Mouse (Mus musculus) C2C12 (cell line): ENCODE data around the gene Aqp11. TPM values are rescaled to one million over a fixed set of nuclear protein-coding genes. Genes with fewer than 3 reads are reported as not detected.
A peak's percentile ranks its signal among the peaks of the same experiment; 100 is the strongest.

Experiments used
- H3K27me3 ChIP-seq: one replicate; pipeline ENCODE4 v1.6.1; 2011; ENCODE audit not compliant: control insufficient read depth, insufficient read depth, insufficient read length
- H3K36me3 ChIP-seq: one replicate; pipeline ENCODE4 v1.6.1; 2011; ENCODE audit not compliant: control insufficient read depth, insufficient read depth
- H3K4me3 ChIP-seq: one replicate; pipeline ENCODE4 v1.5.1; 2011; ENCODE audit warnings: mild to moderate bottlenecking, control low read depth; ENCODE audit not compliant: poor library complexity, insufficient read depth, severe bottlenecking
- H3K79me2 ChIP-seq: one replicate; pipeline ENCODE4 v1.6.1; 2011; ENCODE audit not compliant: control insufficient read depth, insufficient read depth
- H3K79me3 ChIP-seq: one replicate; pipeline ENCODE4 v1.6.1; 2011; ENCODE audit warnings: low read depth, control low read depth
- H3ac ChIP-seq: one replicate; pipeline ENCODE3; 2011; ENCODE audit warnings: low read depth; ENCODE audit not compliant: control insufficient read depth, insufficient read length
- CEBPB ChIP-seq: IDR thresholded peaks from one replicate; pipeline ENCODE4 v1.6.1; 2011; ENCODE audit warnings: low read depth, mild to moderate bottlenecking, control low read depth, moderate library complexity
- CTCF ChIP-seq: IDR thresholded peaks from one replicate; pipeline ENCODE4 v1.5.1; 2011; ENCODE audit not compliant: control insufficient read depth, insufficient read depth, insufficient read length
- FOSL1 ChIP-seq: IDR thresholded peaks from one replicate; pipeline ENCODE4 v1.8.0; 2011; ENCODE audit warnings: mild to moderate bottlenecking, low read length; ENCODE audit not compliant: poor library complexity, insufficient read depth, severe bottlenecking
- MAX ChIP-seq: IDR thresholded peaks from one replicate; pipeline ENCODE4 v1.6.1; 2011; ENCODE audit warnings: mild to moderate bottlenecking, control low read depth
- MYOD1 ChIP-seq: IDR thresholded peaks from one replicate; pipeline ENCODE4 v1.6.1; 2011; ENCODE audit warnings: low read depth; ENCODE audit not compliant: control insufficient read depth, insufficient read length
- MYOG ChIP-seq: IDR thresholded peaks from one replicate; pipeline ENCODE4 v1.6.1; 2011; ENCODE audit not compliant: control insufficient read depth, insufficient read length; ENCODE audit errors: extremely low read depth
- USF1 ChIP-seq: IDR thresholded peaks from one replicate; pipeline ENCODE4 v1.6.1; 2011; ENCODE audit warnings: low read depth, mild to moderate bottlenecking, control low read depth, moderate library complexity
- polyA plus RNA-seq: library from polyadenylated mRNA; unstranded; fragments of >200 nt; fragmentation: generic; extraction: Trizol; gene quantifications from one replicate; pipeline ENCODE4 v1.2.1, GENCODE M21; 2012; ENCODE audit warnings: missing spikeins

Gene Aqp11
- polyA plus RNA-seq, 1 experiment = 0.55 TPM

DNA sequence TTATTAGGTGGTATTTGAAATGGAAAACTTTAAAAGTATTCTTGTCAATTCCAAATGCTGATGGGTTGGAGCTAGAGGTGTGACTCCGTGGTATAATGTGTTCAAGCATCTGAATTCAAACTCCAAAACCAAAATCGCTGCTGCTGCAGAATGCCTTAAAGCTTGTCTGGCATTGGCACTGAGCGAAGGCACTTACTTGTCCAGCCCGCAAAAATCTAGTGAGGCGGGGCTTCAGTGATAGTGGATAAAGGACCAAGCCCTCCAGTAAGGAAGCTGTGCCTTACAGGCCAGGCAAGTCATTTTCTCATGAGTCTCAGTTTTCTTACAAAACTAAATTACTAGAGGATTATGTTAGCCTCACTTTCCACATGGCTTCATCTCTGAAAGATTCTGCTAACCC lies 30.3 kb downstream of the Aqp11 start:
- Histone ChIP-seq H3K79me3 (peaks cover 17% of the 10 kb centered on the region), H3K4me3 (no peak overlapping the region), H3K36me3 (peaks cover 9% of the 10 kb centered on the region), H3K27me3 (no peaks in the 10 kb centered on the region), H3K79me2 (peaks cover 57% of the 10 kb centered on the region), H3ac (no peak overlapping the region)
- TF ChIP-seq MYOG = no peak
- no peak for TF ChIP-seq MAX
- TF ChIP-seq MYOD1 = no peak
- TF ChIP-seq CTCF = no peak
- no peak for TF ChIP-seq CEBPB

DNA sequence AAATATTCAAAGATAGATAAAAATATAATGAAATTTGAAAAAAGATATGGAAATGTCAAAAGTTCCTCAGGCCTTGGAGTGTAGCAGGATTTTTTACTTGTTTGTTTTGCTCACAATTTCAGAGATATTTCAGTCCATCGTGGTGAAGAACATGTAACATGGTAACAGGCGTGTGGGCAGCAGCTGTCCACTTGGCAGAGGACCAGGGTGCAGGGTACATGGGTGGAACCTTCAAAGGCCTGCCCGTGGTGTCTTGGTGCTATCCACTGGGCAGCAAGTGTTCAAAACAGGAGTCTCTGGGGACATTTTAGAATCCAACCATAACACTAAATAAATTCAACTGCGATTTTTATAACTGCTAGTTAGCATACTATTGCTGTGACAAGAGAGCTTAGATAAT lies 31.0 kb downstream of the Aqp11 start:
- Histone ChIP-seq H3ac (no peak overlapping the region), H3K79me2 (peaks cover 64% of the 10 kb centered on the region), H3K36me3 (peaks cover 5% of the 10 kb centered on the region), H3K27me3 (no peaks in the 10 kb centered on the region), H3K4me3 (no peak overlapping the region), H3K79me3 (peaks cover 23% of the 10 kb centered on the region)
- no peak for TF ChIP-seq CTCF

DNA sequence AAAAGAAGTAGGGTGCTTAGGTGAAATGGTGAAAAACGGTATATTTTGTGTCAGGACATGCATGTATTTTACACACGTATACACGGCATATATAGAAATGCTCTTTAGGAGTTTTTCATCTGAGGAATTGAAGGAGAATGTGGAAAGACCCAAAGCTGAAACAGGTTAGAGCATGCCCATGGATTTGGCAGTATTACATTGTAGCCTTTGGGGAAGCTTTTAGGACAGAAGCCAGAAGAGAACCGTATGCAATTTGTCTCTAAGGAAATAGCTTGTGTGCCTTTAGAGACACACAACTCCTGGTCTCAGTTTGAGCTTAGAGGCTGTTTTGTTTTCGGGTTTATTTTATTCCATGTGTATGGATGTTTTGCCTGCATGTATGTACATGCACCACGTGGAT lies 37.0 kb downstream of the Aqp11 start:
- peaks cover 68% of the 10 kb centered on the region for H3K79me3 ChIP-seq
- H3ac ChIP-seq = no peak overlapping the region
- H3K4me3 ChIP-seq = no peak overlapping the region
- H3K79me2 ChIP-seq = peaks cover 99% of the 10 kb centered on the region
- H3K36me3 ChIP-seq = no peaks in the 10 kb centered on the region
- no peaks in the 10 kb centered on the region for H3K27me3 ChIP-seq
- no peak for TF ChIP-seq USF1
- TF ChIP-seq CEBPB = no peak
- TF ChIP-seq FOSL1 = no peak
- no peak for TF ChIP-seq CTCF
- no peak for TF ChIP-seq MYOD1
- no peak for TF ChIP-seq MYOG
- no peak for TF ChIP-seq MAX

DNA sequence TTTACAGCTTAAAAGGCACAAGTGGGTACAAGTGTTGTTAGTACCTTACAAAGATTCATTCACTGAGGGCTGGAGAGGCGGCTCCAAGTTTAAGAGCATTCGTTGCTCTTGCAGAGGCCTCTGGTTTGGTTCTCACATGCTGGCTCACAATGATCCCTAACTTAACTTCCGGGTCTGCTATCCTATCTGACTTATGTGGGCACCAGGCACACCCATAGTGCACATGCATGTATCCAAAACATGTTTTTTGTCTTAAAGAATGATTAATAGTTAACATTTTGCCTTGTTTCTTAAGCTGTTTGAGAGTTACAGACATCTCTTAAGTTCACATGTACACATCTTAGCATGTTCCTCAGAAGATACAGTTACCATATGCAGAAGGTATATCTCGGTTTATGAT lies 37.9 kb downstream of the Aqp11 start:
- TF ChIP-seq CTCF (no peak), MYOG (no peak), USF1 (no peak), CEBPB (no peak), FOSL1 (no peak), MYOD1 (no peak), MAX (no peak)
- H3ac ChIP-seq = no peak overlapping the region
- no peaks in the 10 kb centered on the region for H3K27me3 ChIP-seq
- H3K36me3 ChIP-seq = no peaks in the 10 kb centered on the region
- no peak overlapping the region for H3K4me3 ChIP-seq
- peaks cover 90% of the 10 kb centered on the region for H3K79me2 ChIP-seq
- H3K79me3 ChIP-seq = peaks cover 66% of the 10 kb centered on the region

DNA sequence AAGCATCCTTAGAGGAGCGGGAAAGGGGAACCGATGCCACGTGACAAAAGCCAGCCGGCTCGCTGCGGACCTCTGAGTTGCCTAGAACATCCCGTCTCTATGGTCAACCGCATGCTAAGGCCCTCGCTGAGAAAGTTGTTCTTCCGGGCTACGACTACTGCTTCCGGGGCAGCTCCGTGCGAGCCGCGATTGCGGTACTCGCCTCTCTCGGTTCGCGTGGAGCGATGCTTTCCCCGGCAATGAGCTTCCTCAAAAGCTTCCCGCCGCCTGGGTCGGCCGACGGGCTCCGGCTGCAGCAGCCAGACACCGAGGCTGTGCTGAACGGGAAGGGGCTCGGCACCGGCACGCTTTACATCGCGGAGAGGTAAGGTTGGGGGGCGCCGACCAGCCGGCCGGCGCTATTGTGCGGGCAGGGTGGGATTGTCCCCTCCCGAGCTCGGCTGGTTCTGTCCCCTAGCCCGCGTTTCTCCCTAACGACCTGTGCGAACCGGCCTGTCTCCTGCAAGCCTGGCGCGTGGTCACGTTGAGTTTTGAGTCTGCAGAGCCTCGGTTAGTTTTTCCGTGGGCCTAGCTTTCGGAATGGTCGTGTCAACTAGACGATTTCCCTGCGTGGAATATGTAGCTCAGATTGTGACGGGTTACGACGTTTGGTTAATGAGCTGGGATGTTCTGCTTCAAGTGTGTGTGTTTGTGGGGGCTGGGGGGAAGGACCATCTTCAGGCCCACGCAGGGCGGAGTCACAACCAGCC lies 41.4 kb downstream of the Aqp11 start, which contains the start of gene Clns1a:
TSS of gene Clns1a (plus strand) at position 129 of the 749 bp plus-strand sequence.
- Histone ChIP-seq H3K79me3 (peaks cover 43% of the 10 kb centered on the region), H3K79me2 (peaks cover 55% of the 10 kb centered on the region), H3K27me3 (no peaks in the 10 kb centered on the region), H3K4me3 (peak within 1 kb of the TSS; percentile 85), H3ac (peak within 1 kb of the TSS; percentile 88), H3K36me3 (no peaks in the 10 kb centered on the region)
- TF ChIP-seq USF1 = peak; percentile 91
- TF ChIP-seq MAX = peak; percentile 95
- TF ChIP-seq FOSL1 = no peak
- no peak for TF ChIP-seq CEBPB
- TF ChIP-seq MYOG = no peak
- TF ChIP-seq MYOD1 = no peak
- no peak for TF ChIP-seq CTCF

DNA sequence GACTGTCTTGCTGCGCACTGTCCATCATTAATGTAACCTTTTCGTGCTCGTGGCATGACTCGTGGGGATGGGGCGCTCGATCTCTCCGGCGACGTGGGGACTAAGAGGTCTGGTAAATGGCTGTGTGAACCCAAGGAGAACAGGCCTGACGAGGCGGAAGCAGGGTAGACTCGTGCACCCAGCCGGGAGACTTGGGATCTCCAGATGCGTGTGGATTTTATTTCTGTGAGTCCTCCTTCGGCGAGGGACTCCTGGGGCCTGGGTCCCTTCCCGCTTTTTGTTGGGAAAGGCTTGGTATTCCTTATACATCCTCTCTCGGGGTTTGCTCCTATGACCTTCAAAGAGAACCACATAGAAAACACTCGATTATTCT lies 42.0 kb downstream of the Aqp11 start:
- Histone ChIP-seq H3K36me3 (no peaks in the 10 kb centered on the region), H3K4me3 (peak overlapping the region; percentile 85), H3K79me2 (peaks cover 49% of the 10 kb centered on the region), H3K79me3 (peaks cover 37% of the 10 kb centered on the region), H3K27me3 (no peaks in the 10 kb centered on the region), H3ac (no peak overlapping the region)
- no peak for TF ChIP-seq FOSL1
- no peak for TF ChIP-seq USF1
- no peak for TF ChIP-seq MYOG
- no peak for TF ChIP-seq MAX
- no peak for TF ChIP-seq CTCF
- no peak for TF ChIP-seq MYOD1
- TF ChIP-seq CEBPB = no peak
